Mouse (Mus musculus): ENCODE results near the gene Tmem248. TPM values are rescaled to one million over a fixed set of nuclear protein-coding genes. Genes with fewer than 3 reads are reported as not detected.
A peak's percentile ranks its signal among the peaks of the same experiment; 100 is the strongest.

Gene Tmem248
- polyA plus RNA-seq (2017; shearing (Covaris generic)) = 10 to 100 TPM; 10.7 to 15.0 TPM

GRCm38 (mm10) chr5:130216781-130217180, at the start of gene Tmem248:
TSS of gene Tmem248 (plus strand) at chr5:130217081.
- ATAC-seq = no peak

GRCm38 (mm10) chr5:130169109-130169508, 47.8 kb upstream of the Tmem248 start:
- no peak for ATAC-seq

GRCm38 (mm10) chr5:130170666-130171422, 46.0 kb upstream of the Tmem248 start:
- peak; percentile 5 for ATAC-seq

- ATAC-seq = peak; percentile 81
Observed at GRCm38 (mm10) chr5:130171423-130171954, 45.4 kb upstream of the Tmem248 start, which contains the start of gene Rabgef1. TSS of gene Rabgef1 (plus strand) at chr5:130171798.

- ATAC-seq = peak; percentile 54
Observed at GRCm38 (mm10) chr5:130171956-130172601, 44.8 kb upstream of the Tmem248 start.

- ATAC-seq = no peak
Observed at GRCm38 (mm10) chr5:130173012-130173411, 43.9 kb upstream of the Tmem248 start.

GRCm38 (mm10) chr5:130177871-130178270, 39.0 kb upstream of the Tmem248 start:
- ATAC-seq = no peak

- ATAC-seq = no peak
Observed at GRCm38 (mm10) chr5:130180362-130180761, 36.5 kb upstream of the Tmem248 start.

- no peak for ATAC-seq
Observed at GRCm38 (mm10) chr5:130181740-130182540, 34.9 kb upstream of the Tmem248 start.

GRCm38 (mm10) chr5:130182541-130182821, 34.4 kb upstream of the Tmem248 start:
- no peak for ATAC-seq

- no peak for ATAC-seq
Observed at GRCm38 (mm10) chr5:130184193-130184856, 32.6 kb upstream of the Tmem248 start.

GRCm38 (mm10) chr5:130185312-130185711, 31.6 kb upstream of the Tmem248 start:
- ATAC-seq = no peak

- ATAC-seq = no peak
Observed at GRCm38 (mm10) chr5:130187383-130187782, 29.5 kb upstream of the Tmem248 start.

GRCm38 (mm10) chr5:130190909-130191308, 26.0 kb upstream of the Tmem248 start:
- no peak for ATAC-seq

- ATAC-seq = no peak
Observed at GRCm38 (mm10) chr5:130191865-130192264, 25.0 kb upstream of the Tmem248 start.

- no peak for ATAC-seq
Observed at GRCm38 (mm10) chr5:130192356-130192944, 24.4 kb upstream of the Tmem248 start.

GRCm38 (mm10) chr5:130193760-130194159, 23.1 kb upstream of the Tmem248 start:
- ATAC-seq = no peak

GRCm38 (mm10) chr5:130196307-130196706, 20.6 kb upstream of the Tmem248 start:
- peak; percentile 90 for ATAC-seq

- ATAC-seq = no peak
Observed at GRCm38 (mm10) chr5:130197454-130197853, 19.4 kb upstream of the Tmem248 start.

- no peak for ATAC-seq
Observed at GRCm38 (mm10) chr5:130197981-130198380, 18.9 kb upstream of the Tmem248 start.

- no peak for ATAC-seq
Observed at GRCm38 (mm10) chr5:130200233-130201029, 16.4 kb upstream of the Tmem248 start.
